Mouse (Mus musculus): Measurements from ENCODE around the gene Vamp1.

DNA sequence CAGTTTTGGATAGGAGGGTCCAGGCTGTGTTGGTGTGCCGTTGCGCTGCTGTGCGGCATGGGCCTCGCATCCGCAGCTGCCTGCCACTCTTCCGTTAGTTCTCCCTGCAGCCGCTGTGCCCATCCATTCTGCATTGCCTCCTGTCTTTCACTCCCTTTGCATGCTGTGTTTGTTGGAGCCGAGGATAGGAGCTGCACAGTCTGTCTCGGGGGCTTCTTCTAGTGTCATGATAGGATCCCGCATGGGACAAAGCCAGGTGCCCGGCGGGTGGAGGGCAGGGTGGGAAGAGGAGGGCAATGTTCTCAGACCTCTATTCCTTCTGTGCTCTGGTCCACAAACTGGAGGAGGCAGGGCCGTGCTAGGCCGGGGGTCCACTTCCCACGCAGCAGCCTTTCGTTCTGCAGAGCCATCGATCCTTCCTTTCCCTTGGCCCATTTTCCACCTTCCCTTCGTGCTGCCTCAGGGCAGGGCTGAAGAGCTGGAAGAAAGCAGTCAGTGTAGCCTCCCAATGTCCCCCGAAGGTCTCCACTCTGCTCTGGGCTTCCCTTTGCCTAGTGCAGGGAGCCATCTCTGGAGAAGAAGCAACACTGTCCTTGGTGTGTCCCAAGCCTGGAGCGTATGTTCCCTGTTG is 5.9 kb downstream of the Vamp1 start:
- TF ChIP-seq POLR2A (IDR thresholded peaks at IDR 0.05; ENCODE audit: insufficient read depth, low read length) (no peak), CTCF (IDR thresholded peaks at IDR 0.05; ENCODE audit: low read depth, low read length) (no peak)

Data from ES-Bruce4 (cell line).